Mouse (Mus musculus) erythroblast, embryonic 14.5 days (primary cell): ENCODE measurements at regions not wholly inside any gene's neighbourhood (a gene's known extent, or its start where the extent isn't known, plus 50 kb on each side); places are given as distances from the start of the nearest gene placed in this dataset.
"Not testable (repeated sequence)": the region's sequence is repeated elsewhere in the genome, so short reads cannot be mapped to it uniquely, and the experiment has no call there.

Source experiments
- GATA1 ChIP-seq: IDR thresholded peaks from 2 replicates; pipeline ENCODE4 v1.6.1; 2012; ENCODE audit warnings: low read length, inconsistent platforms, mixed read lengths
- TAL1 ChIP-seq: IDR thresholded peaks from 3 replicates; pipeline ENCODE4 v1.6.1; 2012; ENCODE audit warnings: low read length, inconsistent platforms, mixed read lengths

- TF ChIP-seq TAL1, GATA1: not testable (repeated sequence)
These were observed 806.4 kb upstream of the Olfr1507 start for GRCm38 (mm10) chr14:53301722-53302490.
